Mouse (Mus musculus) heart, embryonic 11.5 days (tissue): ENCODE measurements around the gene Erc1. TPM values are rescaled to one million over a fixed set of nuclear protein-coding genes. Genes with fewer than 3 reads are reported as not detected.

Experiments used
- ATAC-seq: fragments of 200-750 bp; cut with Nextera tagmentation; replicated peaks from 2 replicates; pipeline ENCODE4 v1.8.0; 2017; ENCODE audit warnings: moderate library complexity; ENCODE audit not compliant: insufficient number of reproducible peaks, low FRiP score, low TSS enrichment
- H3K27ac ChIP-seq: fragments of 300-500 bp; sonication (generic); 2 replicates; pipeline ENCODE4 v1.5.1; 2014; ENCODE audit warnings: mild to moderate bottlenecking, low read depth, low read length
- H3K27me3 ChIP-seq: fragments of 300-500 bp; sonication (generic); 2 replicates; pipeline ENCODE4 v1.6.1; 2014; ENCODE audit warnings: mild to moderate bottlenecking, low read length, mixed read lengths; ENCODE audit not compliant: control insufficient read depth, insufficient read depth
- H3K36me3 ChIP-seq: fragments of 300-500 bp; sonication (generic); 2 replicates; pipeline ENCODE4 v1.6.1; 2014; ENCODE audit warnings: mild to moderate bottlenecking, low read length, moderate library complexity, mixed read lengths; ENCODE audit not compliant: control insufficient read depth, insufficient read depth
- H3K4me1 ChIP-seq: fragments of 300-500 bp; sonication (generic); 2 replicates; pipeline ENCODE4 v1.6.1; 2014; ENCODE audit warnings: low read length; ENCODE audit not compliant: control insufficient read depth, insufficient read depth
- H3K4me2 ChIP-seq: fragments of 300-500 bp; sonication (generic); 2 replicates; pipeline ENCODE4 v1.6.1; 2014; ENCODE audit warnings: mild to moderate bottlenecking, moderate library complexity
- H3K4me3 ChIP-seq: fragments of 300-500 bp; sonication (generic); 2 replicates; pipeline ENCODE4 v1.5.1; 2014; ENCODE audit warnings: low read depth, low read length
- H3K9ac ChIP-seq: fragments of 300-500 bp; sonication (generic); 2 replicates; pipeline ENCODE4 v1.6.1; 2014; ENCODE audit warnings: mild to moderate bottlenecking, low read depth, low read length, moderate library complexity
- H3K9me3 ChIP-seq: fragments of 300-500 bp; sonication (generic); replicated peaks from 2 replicates; pipeline ENCODE4 v1.6.1; 2016; ENCODE audit warnings: low read length; ENCODE audit not compliant: control insufficient read depth
- WGBS: fragments of 180-500 bp; shearing (Covaris S2); extraction: QIAGEN DNeasy Blood & Tissue Kit; methylation state at CpG from one replicate; pipeline ENCODE4 v1.1.7; 2014; ENCODE audit not compliant: insufficient replicate concordance; 5-methylcytosine and 5-hydroxymethylcytosine counted together
- polyA plus RNA-seq: library from polyadenylated mRNA; unstranded; fragments of >200 nt; fragmentation: Nextera tagmentation; extraction: Ambion mirVana; gene quantifications from 2 replicates; pipeline ENCODE4 v1.2.1, GENCODE M21; 2014

The Erc1 gene
- polyA plus RNA-seq, 1 experiment from 2014 or later = 21.8 TPM

DNA sequence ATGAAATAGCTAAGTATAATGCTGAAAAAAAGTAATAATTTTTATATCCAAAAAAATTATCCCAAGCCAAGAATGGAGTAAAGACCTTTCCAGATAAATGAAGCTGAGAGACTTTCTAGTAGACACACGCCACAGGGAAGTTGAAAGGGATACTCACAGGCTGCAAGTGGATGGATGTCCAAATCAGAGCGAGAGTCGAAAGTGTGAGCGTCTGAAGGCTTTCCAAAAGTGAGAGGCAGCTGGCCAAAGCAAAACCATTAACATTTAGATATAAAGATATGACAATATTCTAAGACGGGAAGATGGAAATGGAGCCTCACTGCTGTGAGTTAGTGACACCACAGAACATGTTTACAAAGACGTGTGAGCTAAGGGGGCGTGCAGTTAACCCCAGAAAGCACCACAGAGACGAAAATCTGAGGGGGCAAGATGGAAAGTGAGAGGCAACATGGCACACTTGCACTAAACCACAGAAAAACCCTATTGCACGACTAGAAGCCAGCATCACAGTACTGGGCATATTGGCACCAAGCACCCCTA is 314.7 kb downstream of the Erc1 start:
- no peak overlapping the region for H3K4me3 ChIP-seq
- H3K4me2 ChIP-seq = no peak overlapping the region
- H3K27me3 ChIP-seq = no peaks in the 10 kb centered on the region
- ATAC-seq = no peak
- H3K9ac ChIP-seq = no peak overlapping the region
- H3K27ac ChIP-seq = no peak overlapping the region
- no peaks in the 10 kb centered on the region for H3K36me3 ChIP-seq
- 82% methylated on average over 9 of the region's 9 CpGs for WGBS
- no peaks in the 10 kb centered on the region for H3K4me1 ChIP-seq
- H3K9me3 ChIP-seq = no peaks in the 10 kb centered on the region

DNA sequence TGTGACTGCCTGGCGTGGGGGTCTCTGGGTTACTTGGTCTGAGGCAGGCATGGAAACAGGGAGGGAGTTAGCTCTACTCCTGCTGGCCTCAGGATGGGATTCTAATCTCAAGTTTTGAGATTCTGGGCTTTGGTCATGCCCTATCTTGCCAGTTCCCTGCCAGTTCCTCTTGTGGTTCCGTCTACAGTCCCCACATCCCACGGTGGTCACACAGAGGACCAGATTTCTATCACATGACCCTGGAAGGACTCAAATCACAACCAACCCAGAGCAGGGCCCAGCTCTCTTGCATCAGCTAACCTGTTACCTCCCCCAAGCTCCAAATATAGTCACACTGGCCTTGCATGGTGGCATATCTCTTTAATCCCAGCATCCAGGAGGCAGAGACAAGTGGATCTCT is 318.3 kb downstream of the Erc1 start:
- no peak overlapping the region for H3K4me3 ChIP-seq
- H3K9me3 ChIP-seq = no peaks in the 10 kb centered on the region
- H3K27ac ChIP-seq = no peak overlapping the region
- no peaks in the 10 kb centered on the region for H3K27me3 ChIP-seq
- no peaks in the 10 kb centered on the region for H3K4me1 ChIP-seq
- WGBS = 64% methylated on average over 3 of the region's 3 CpGs
- no peaks in the 10 kb centered on the region for H3K36me3 ChIP-seq
- ATAC-seq = no peak
- no peak overlapping the region for H3K9ac ChIP-seq
- H3K4me2 ChIP-seq = no peak overlapping the region

DNA sequence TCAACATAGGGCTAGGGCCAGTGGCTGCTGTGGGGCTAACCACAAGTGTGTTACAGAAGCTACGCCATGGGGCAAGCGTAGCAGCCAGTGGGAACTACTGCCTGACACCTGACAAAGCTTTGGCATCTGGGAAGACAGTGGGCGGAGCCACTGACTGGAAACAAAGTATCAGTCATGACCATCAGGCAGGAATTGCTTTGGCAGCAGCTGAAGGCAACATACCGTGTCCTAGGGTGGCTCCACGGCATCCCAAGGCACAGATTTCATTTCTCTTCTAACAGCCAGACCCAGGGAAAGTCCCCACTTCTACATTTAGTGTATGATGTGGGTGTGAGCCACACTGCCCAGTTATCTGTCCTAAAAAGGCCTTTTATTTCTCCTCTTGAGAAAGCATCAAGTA is 321.5 kb downstream of the Erc1 start:
- H3K4me3 ChIP-seq = no peak overlapping the region
- H3K9me3 ChIP-seq = no peaks in the 10 kb centered on the region
- H3K27ac ChIP-seq = no peak overlapping the region
- H3K4me2 ChIP-seq = no peak overlapping the region
- no peaks in the 10 kb centered on the region for H3K27me3 ChIP-seq
- H3K9ac ChIP-seq = no peak overlapping the region
- ATAC-seq = no peak
- no peaks in the 10 kb centered on the region for H3K36me3 ChIP-seq
- H3K4me1 ChIP-seq = peaks cover 5% of the 10 kb centered on the region; the same call in 1 of the 2 replicates
- WGBS = 70% methylated on average over 5 of the region's 5 CpGs

DNA sequence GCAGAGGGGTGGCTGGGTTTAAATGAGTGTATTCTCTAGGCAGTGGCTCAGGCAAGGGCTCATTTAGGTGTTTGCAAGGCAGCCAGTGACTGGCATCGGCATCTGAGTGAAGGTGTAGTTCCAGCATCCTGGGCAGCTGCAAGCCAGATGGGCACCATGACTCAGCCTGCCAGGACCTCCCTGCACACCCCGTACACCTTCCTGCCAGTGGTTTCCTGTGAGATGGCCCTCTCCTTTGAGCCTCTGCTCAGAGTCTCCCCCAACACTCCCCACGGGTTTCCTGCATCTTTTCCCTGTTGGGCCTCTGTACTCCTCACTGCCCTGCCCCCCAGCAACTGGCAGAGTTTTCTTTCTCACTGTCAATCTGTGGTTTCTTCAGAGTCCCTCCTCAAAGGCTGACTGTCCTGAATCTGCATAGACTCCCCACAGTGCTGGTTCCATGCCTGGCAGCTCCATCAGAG is 326.0 kb downstream of the Erc1 start:
- peaks cover 11% of the 10 kb centered on the region for H3K4me1 ChIP-seq
- 42% methylated on average over 3 of the region's 3 CpGs for WGBS
- no peak overlapping the region for H3K4me2 ChIP-seq
- H3K9ac ChIP-seq = no peak overlapping the region
- no peak overlapping the region for H3K27ac ChIP-seq
- no peak for ATAC-seq
- H3K4me3 ChIP-seq = no peak overlapping the region
- no peaks in the 10 kb centered on the region for H3K27me3 ChIP-seq
- H3K36me3 ChIP-seq = no peaks in the 10 kb centered on the region
- H3K9me3 ChIP-seq = no peaks in the 10 kb centered on the region

DNA sequence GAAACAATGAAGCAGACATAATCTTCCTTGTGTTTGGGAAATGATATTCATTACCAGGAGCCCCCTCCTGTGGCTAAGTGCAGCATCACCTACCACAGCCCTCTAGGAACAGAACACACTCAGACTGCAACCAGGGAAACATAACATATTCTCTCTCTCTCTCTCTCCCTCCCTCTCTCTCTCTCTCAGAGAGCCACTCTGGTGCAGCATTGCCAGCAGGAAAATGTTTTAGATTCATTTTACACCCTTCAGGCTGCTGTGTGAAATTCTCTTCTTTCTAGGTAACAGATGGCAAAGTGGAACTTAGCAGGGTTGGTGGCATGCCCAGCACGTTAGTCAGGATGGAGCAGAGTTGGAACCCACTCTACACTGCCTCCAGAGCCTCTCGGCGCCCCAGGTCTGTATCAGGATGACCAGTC is 326.5 kb downstream of the Erc1 start:
- H3K36me3 ChIP-seq = no peaks in the 10 kb centered on the region
- no peak overlapping the region for H3K4me3 ChIP-seq
- no peak overlapping the region for H3K27ac ChIP-seq
- peaks cover 11% of the 10 kb centered on the region for H3K4me1 ChIP-seq
- no peaks in the 10 kb centered on the region for H3K9me3 ChIP-seq
- WGBS = 73% methylated on average over 3 of the region's 3 CpGs
- no peaks in the 10 kb centered on the region for H3K27me3 ChIP-seq
- no peak overlapping the region for H3K4me2 ChIP-seq
- no peak for ATAC-seq
- H3K9ac ChIP-seq = no peak overlapping the region

Other genes starting within 250 kb of the Erc1 start
- gene Rad52, start 54.5 kb upstream of the Erc1 start, polyA plus RNA-seq = 10.9 and 18.4 TPM in 2 replicates
- gene Wnk1, start 190.5 kb upstream of the Erc1 start, polyA plus RNA-seq = 85.6 and 112 TPM in 2 replicates
- gene Ninj2, start 245.2 kb upstream of the Erc1 start, polyA plus RNA-seq = not detected in 2 replicates